Mouse (Mus musculus) heart, embryonic 12.5 days (tissue): ENCODE measurements around the gene Cpped1. TPM values are rescaled to one million over a fixed set of nuclear protein-coding genes. Genes with fewer than 3 reads are reported as not detected.
A peak's percentile ranks its signal among the peaks of the same experiment; 100 is the strongest.

Experiments used
- ATAC-seq: fragments of 200-750 bp; cut with Nextera tagmentation; 2 replicates; pipeline ENCODE4 v1.8.0; 2017; ENCODE audit warnings: moderate TSS enrichment, moderate library complexity; ENCODE audit not compliant: insufficient number of reproducible peaks, low FRiP score
- H3K27ac ChIP-seq: fragments of 300-500 bp; sonication (generic); 2 replicates; pipeline ENCODE4 v1.5.1; 2016; ENCODE audit warnings: mild to moderate bottlenecking, moderate library complexity; ENCODE audit not compliant: poor library complexity, severe bottlenecking
- H3K27me3 ChIP-seq: fragments of 300-500 bp; sonication (generic); replicated peaks from 2 replicates; pipeline ENCODE4 v1.6.1; 2016; ENCODE audit warnings: mild to moderate bottlenecking, moderate library complexity
- H3K36me3 ChIP-seq: fragments of 300-500 bp; sonication (generic); 2 replicates; pipeline ENCODE4 v1.6.1; 2016; ENCODE audit warnings: mild to moderate bottlenecking, moderate library complexity
- H3K4me1 ChIP-seq: fragments of 300-500 bp; sonication (generic); replicated peaks from 2 replicates; pipeline ENCODE4 v1.6.1; 2016; ENCODE audit warnings: mild to moderate bottlenecking
- H3K4me2 ChIP-seq: fragments of 300-500 bp; sonication (generic); 2 replicates; pipeline ENCODE4 v1.6.1; 2016; ENCODE audit warnings: mild to moderate bottlenecking, moderate library complexity
- H3K4me3 ChIP-seq: fragments of 300-500 bp; sonication (generic); 2 replicates; pipeline ENCODE4 v1.5.1; 2016; ENCODE audit warnings: mild to moderate bottlenecking
- H3K9ac ChIP-seq: fragments of 300-500 bp; sonication (generic); 2 replicates; pipeline ENCODE4 v1.6.1; 2016; ENCODE audit warnings: mild to moderate bottlenecking, moderate library complexity
- H3K9me3 ChIP-seq: fragments of 300-500 bp; sonication (generic); replicated peaks from 2 replicates; pipeline ENCODE4 v1.6.1; 2016; ENCODE audit warnings: mild to moderate bottlenecking, moderate library complexity
- WGBS: fragments of 180-500 bp; shearing (Covaris S2); methylation state at CpG from one replicate; pipeline ENCODE4 v1.1.7; 2016; 5-methylcytosine and 5-hydroxymethylcytosine counted together
- polyA plus RNA-seq: library from polyadenylated mRNA; unstranded; fragments of >200 nt; fragmentation: Nextera tagmentation; extraction: Ambion mirVana; gene quantifications from 2 replicates; pipeline ENCODE4 v1.2.1, GENCODE M21; 2016

Cpped1 gene
- polyA plus RNA-seq, result 30.6 and 36.3 TPM in 2 replicates

- H3K36me3 ChIP-seq, result no peaks in the 10 kb centered on the region
- 0% methylated on average over 32 of the region's 32 CpGs for WGBS
Measured at GRCm38 (mm10) chr16:11909035-11909591, at the start of gene Cpped1. Gene Cpped1 (minus strand): TSS chr16:11909445.

GRCm38 (mm10) chr16:11940477-11940876 lies 31.2 kb upstream of the Cpped1 start:
- Histone ChIP-seq H3K9me3 (no peaks in the 10 kb centered on the region), H3K4me1 (no peaks in the 10 kb centered on the region), H3K27me3 (0 out of 2 replicates have a peak, but pooled peaks cover under 1% of the 10 kb centered on the region), H3K9ac (no peak overlapping the region), H3K4me2 (no peak overlapping the region), H3K36me3 (no peaks in the 10 kb centered on the region), H3K4me3 (no peak overlapping the region), H3K27ac (no peak overlapping the region)
- ATAC-seq, result no peak

More at GRCm38 (mm10) chr16:11909035-11909591, at the start of gene Cpped1:
- Histone ChIP-seq H3K4me2 (peak within 1 kb of the TSS; percentile 72), H3K4me3 (peak within 1 kb of the TSS; percentile 63), H3K9ac (peak within 1 kb of the TSS; percentile 78), H3K27ac (peak within 1 kb of the TSS; percentile 88), H3K27me3 (0 out of 2 replicates have a peak, but pooled peaks cover 2% of the 10 kb centered on the region), H3K4me1 (peaks cover 8% of the 10 kb centered on the region; the same call in 1 of the 2 replicates), H3K9me3 (no peaks in the 10 kb centered on the region)
- peak; percentile 94 for ATAC-seq

GRCm38 (mm10) chr16:11910801-11911200 lies 1.6 kb upstream of the Cpped1 start:
- H3K9me3 ChIP-seq, result no peaks in the 10 kb centered on the region
- H3K27me3 ChIP-seq, result 0 out of 2 replicates have a peak, but pooled peaks cover 2% of the 10 kb centered on the region
- H3K36me3 ChIP-seq, result no peaks in the 10 kb centered on the region
- peaks cover 8% of the 10 kb centered on the region; the same call in 1 of the 2 replicates for H3K4me1 ChIP-seq
- no peak for ATAC-seq
- H3K27ac ChIP-seq, result no peak overlapping the region
- no peak overlapping the region for H3K4me2 ChIP-seq
- H3K4me3 ChIP-seq, result no peak overlapping the region
- no peak overlapping the region for H3K9ac ChIP-seq
- WGBS, result 69% methylated on average over 3 of the region's 3 CpGs

GRCm38 (mm10) chr16:11909817-11910216 lies 572 bp upstream of the Cpped1 start:
- ATAC-seq, result no peak
- H3K27me3 ChIP-seq, result 0 out of 2 replicates have a peak, but pooled peaks cover 2% of the 10 kb centered on the region
- H3K4me3 ChIP-seq, result no peak overlapping the region
- no peaks in the 10 kb centered on the region for H3K36me3 ChIP-seq
- no peak overlapping the region for H3K27ac ChIP-seq
- H3K9me3 ChIP-seq, result no peaks in the 10 kb centered on the region
- H3K4me2 ChIP-seq, result no peak overlapping the region
- 65% methylated on average over 3 of the region's 3 CpGs for WGBS
- H3K4me1 ChIP-seq, result peaks cover 8% of the 10 kb centered on the region; the same call in 1 of the 2 replicates
- no peak overlapping the region for H3K9ac ChIP-seq

- Histone ChIP-seq H3K9me3 (no peaks in the 10 kb centered on the region), H3K4me2 (peak overlapping the region; percentile 72), H3K4me1 (peaks cover 8% of the 10 kb centered on the region; the same call in 1 of the 2 replicates), H3K27me3 (0 out of 2 replicates have a peak, but pooled peaks cover 2% of the 10 kb centered on the region), H3K9ac (peak overlapping the region; percentile 78), H3K36me3 (no peaks in the 10 kb centered on the region), H3K4me3 (peak overlapping the region; percentile 63), H3K27ac (peak overlapping the region; percentile 88)
- 19% methylated on average over 11 of the region's 11 CpGs for WGBS
- ATAC-seq, result peak; percentile 65
Measured at GRCm38 (mm10) chr16:11908461-11909014, 707 bp downstream of the Cpped1 start.

- H3K27ac ChIP-seq, result no peak overlapping the region
- ATAC-seq, result no peak
- H3K4me3 ChIP-seq, result peak overlapping the region; percentile 63; the same call in 1 of the 2 replicates
- H3K4me1 ChIP-seq, result peaks cover 8% of the 10 kb centered on the region; the same call in 1 of the 2 replicates
- no peaks in the 10 kb centered on the region; the same call in 1 of the 2 replicates for H3K36me3 ChIP-seq
- peak overlapping the region; percentile 72 for H3K4me2 ChIP-seq
- H3K9me3 ChIP-seq, result no peaks in the 10 kb centered on the region
- 73% methylated on average over 4 of the region's 4 CpGs for WGBS
- peak overlapping the region; percentile 78; the same call in 1 of the 2 replicates for H3K9ac ChIP-seq
- 0 out of 2 replicates have a peak, but pooled peaks cover under 1% of the 10 kb centered on the region for H3K27me3 ChIP-seq
Measured at GRCm38 (mm10) chr16:11907816-11908215, 1.4 kb downstream of the Cpped1 start.

- Histone ChIP-seq H3K9me3 (no peaks in the 10 kb centered on the region), H3K27ac (no peak overlapping the region), H3K4me2 (no peak overlapping the region), H3K27me3 (no peaks in the 10 kb centered on the region), H3K9ac (no peak overlapping the region), H3K4me1 (peaks cover 8% of the 10 kb centered on the region; the same call in 1 of the 2 replicates), H3K36me3 (peaks cover 3% of the 10 kb centered on the region), H3K4me3 (no peak overlapping the region)
- WGBS, result 91% methylated on average over 1 of the region's 1 CpGs
- no peak for ATAC-seq
Measured at GRCm38 (mm10) chr16:11906906-11907305, 2.3 kb downstream of the Cpped1 start.

- H3K4me3 ChIP-seq, result no peak overlapping the region
- no peak overlapping the region for H3K27ac ChIP-seq
- H3K9me3 ChIP-seq, result no peaks in the 10 kb centered on the region
- H3K4me2 ChIP-seq, result no peak overlapping the region
- H3K27me3 ChIP-seq, result no peaks in the 10 kb centered on the region
- H3K36me3 ChIP-seq, result peaks cover 6% of the 10 kb centered on the region
- peaks cover 8% of the 10 kb centered on the region; the same call in 1 of the 2 replicates for H3K4me1 ChIP-seq
- WGBS, result 86% methylated on average over 4 of the region's 4 CpGs
- ATAC-seq, result no peak
- no peak overlapping the region for H3K9ac ChIP-seq
Measured at GRCm38 (mm10) chr16:11905216-11905615, 4.0 kb downstream of the Cpped1 start.

GRCm38 (mm10) chr16:11902007-11902406 lies 7.2 kb downstream of the Cpped1 start:
- no peaks in the 10 kb centered on the region for H3K9me3 ChIP-seq
- H3K4me2 ChIP-seq, result no peak overlapping the region
- no peak overlapping the region for H3K9ac ChIP-seq
- H3K4me3 ChIP-seq, result no peak overlapping the region
- peaks cover 6% of the 10 kb centered on the region for H3K36me3 ChIP-seq
- 82% methylated on average over 7 of the region's 7 CpGs for WGBS
- no peak overlapping the region for H3K27ac ChIP-seq
- no peak for ATAC-seq
- H3K4me1 ChIP-seq, result no peaks in the 10 kb centered on the region
- H3K27me3 ChIP-seq, result no peaks in the 10 kb centered on the region

GRCm38 (mm10) chr16:11900341-11900740 lies 8.9 kb downstream of the Cpped1 start:
- Histone ChIP-seq H3K36me3 (peaks cover 6% of the 10 kb centered on the region), H3K4me2 (no peak overlapping the region), H3K9ac (no peak overlapping the region), H3K27ac (no peak overlapping the region), H3K4me1 (no peaks in the 10 kb centered on the region), H3K9me3 (no peaks in the 10 kb centered on the region), H3K4me3 (no peak overlapping the region), H3K27me3 (no peaks in the 10 kb centered on the region)
- 85% methylated on average over 6 of the region's 6 CpGs for WGBS
- ATAC-seq, result no peak

GRCm38 (mm10) chr16:11896411-11896810 lies 12.8 kb downstream of the Cpped1 start:
- ATAC-seq, result no peak
- H3K4me1 ChIP-seq, result peaks cover 11% of the 10 kb centered on the region; the same call in 1 of the 2 replicates
- H3K4me3 ChIP-seq, result no peak overlapping the region
- H3K9me3 ChIP-seq, result no peaks in the 10 kb centered on the region
- H3K4me2 ChIP-seq, result no peak overlapping the region
- no peak overlapping the region for H3K9ac ChIP-seq
- no peaks in the 10 kb centered on the region for H3K27me3 ChIP-seq
- 85% methylated on average over 5 of the region's 5 CpGs for WGBS
- no peak overlapping the region for H3K27ac ChIP-seq
- peaks cover 4% of the 10 kb centered on the region; the same call in 1 of the 2 replicates for H3K36me3 ChIP-seq
